Mouse (Mus musculus) layer of hippocampus, adult 2 months (tissue): ENCODE measurements at regions not wholly inside any gene's neighbourhood (a gene's known extent, or its start where the extent isn't known, plus 50 kb on each side); places are given as distances from the start of the nearest gene placed in this dataset.

ENCODE experiments used
- DNase-seq, 2 experiments: peaks; one replicate each; pipeline ENCODE4 v3.0.0; 2022; ENCODE audit warnings: low spot score in 2 of 2
- H3K27ac ChIP-seq: fragments of 200-600 bp; 2 replicates; pipeline ENCODE4 v1.8.1; 2022
- H3K4me3 ChIP-seq: fragments of 200-600 bp; 2 replicates; pipeline ENCODE4 v1.8.1; 2022; ENCODE audit warnings: mild to moderate bottlenecking
- CTCF ChIP-seq: fragments of 200-600 bp; conservative IDR thresholded peaks from 2 replicates; pipeline ENCODE4 v1.8.1; 2022; ENCODE audit warnings: antibody characterized with exemption, mild to moderate bottlenecking, moderate library complexity

DNA sequence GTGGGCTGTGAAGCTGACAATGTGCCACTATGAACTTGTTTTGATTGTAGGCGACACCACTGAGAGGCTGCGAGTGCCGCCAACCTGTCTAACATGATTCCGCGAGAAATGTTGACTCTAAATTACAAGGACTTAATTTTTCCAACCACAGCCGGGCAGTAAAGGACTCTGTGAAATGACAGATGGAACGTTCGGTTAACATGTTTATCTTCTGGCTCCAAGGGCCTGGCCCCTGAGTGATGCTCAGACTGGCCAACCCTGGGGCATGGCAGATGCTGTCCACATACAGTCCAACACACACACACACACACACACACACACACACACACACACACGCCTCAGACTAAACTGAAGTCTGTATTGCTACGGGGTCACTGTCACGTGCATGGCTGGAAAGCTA, 87.0 kb upstream of the Gdf10 start:
- TF ChIP-seq CTCF = no peak
- DNase-seq = no peak
- H3K27ac ChIP-seq = no peak overlapping the region
- no peak overlapping the region for H3K4me3 ChIP-seq

DNA sequence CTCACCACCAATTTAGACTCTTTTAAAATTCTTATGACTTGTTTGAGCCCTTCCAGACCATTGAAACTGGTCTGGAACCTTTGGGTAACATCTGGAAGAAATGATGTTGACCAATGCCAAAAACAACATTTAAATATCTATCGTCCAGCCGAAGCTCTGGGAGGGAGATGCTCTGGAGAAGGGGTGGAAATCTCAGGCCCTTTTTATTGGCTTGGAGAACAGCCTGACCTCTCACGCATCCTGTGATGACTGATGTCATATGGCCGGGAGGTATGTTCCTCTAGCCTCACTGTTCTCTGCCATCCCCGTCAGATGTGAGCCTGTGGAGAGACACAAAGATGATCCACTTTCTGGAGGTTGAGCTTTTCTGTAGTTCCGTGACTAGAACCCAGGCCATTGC, 81.6 kb upstream of the Gdf10 start:
- DNase-seq = no peak
- no peak overlapping the region for H3K4me3 ChIP-seq
- no peak for TF ChIP-seq CTCF
- no peak overlapping the region for H3K27ac ChIP-seq

DNA sequence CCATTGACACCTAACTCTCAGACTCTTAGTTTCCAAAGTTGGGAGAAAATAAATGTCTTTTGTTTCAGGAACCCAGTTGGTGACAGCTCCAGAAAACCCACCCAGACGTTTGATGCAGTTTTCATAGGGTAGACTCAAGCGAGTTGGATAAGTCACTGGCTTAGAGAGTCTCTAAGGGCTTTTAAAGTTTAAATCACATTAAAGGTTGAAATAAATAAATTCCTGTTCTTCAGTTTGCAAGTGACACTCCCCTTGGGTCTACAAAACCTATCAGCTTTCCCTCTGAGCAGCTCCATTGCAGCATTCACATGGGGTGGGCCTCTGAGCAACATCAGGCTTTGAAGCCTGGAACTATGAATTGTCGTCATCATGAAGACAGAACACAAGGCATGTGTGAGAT, 69.9 kb upstream of the Gdf10 start:
- no peak for TF ChIP-seq CTCF
- Histone ChIP-seq H3K27ac (no peak overlapping the region), H3K4me3 (no peak overlapping the region)
- DNase-seq = no peak

DNA sequence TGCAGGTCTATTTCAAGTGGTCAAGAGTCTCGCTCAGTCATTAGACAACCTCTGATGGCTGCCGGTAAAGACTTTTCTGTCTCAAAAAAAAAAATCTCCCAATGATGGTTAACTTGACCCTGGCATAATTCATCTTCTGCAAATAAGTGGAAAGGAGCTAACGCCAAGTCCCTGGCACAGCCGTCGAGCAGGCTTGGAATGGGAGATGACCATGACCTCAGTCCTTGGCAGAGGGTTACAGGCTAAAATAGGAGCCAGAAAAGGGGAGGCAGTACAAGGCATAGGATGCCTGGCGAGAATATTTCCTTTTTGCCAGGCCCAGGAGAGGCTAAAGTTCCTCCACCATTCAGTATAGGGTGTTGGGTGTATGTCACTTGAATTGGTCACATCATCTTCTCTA, 69.2 kb upstream of the Gdf10 start:
- DNase-seq = no peak

DNA sequence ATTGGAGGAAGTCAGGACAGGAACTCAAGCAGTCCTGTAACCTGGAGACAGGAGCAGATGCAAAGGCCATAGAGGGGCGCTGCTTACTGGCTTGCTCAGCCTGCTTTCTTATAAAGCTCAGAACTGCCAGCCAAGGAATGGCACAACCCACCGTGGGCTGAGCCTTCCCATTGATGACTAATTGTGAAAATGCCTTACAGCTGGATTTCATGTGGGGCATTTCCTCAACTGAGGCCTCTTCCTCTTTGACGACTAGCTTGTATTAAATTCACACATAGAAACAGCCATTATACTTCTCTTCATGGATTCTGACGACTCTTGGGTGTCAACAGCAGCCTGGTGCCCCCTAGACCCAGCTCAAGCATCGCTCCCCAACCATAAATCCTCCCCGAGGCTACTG, 66.4 kb upstream of the Gdf10 start:
- no peak for TF ChIP-seq CTCF
- no peak overlapping the region for H3K27ac ChIP-seq

More for the DNA sequence above, 69.2 kb upstream of the Gdf10 start:
- no peak overlapping the region for H3K27ac ChIP-seq
- H3K4me3 ChIP-seq = no peak overlapping the region
- no peak for TF ChIP-seq CTCF

DNA sequence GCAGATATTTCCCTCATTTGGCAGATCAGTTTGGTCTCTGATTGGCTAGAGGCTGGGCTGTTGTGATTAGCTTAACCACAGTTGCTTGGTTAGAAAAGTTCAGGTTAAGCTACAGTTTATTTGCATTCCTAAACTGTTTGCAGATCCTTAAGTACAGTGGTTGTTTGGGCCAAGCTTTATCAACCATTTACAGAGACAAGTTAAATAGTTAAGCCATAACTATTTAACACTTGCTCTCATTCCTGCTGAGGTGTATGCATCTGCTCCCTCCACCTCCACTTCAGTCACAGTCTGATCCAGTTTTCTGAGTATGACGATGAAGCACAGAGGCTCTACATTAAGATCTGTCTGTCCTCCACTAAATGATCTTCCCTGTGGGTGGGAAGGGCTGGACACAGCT, 58.6 kb upstream of the Gdf10 start:
- DNase-seq = no peak
- TF ChIP-seq CTCF = no peak
- Histone ChIP-seq H3K27ac (no peak overlapping the region), H3K4me3 (no peak overlapping the region)

More for the DNA sequence above, 66.4 kb upstream of the Gdf10 start:
- DNase-seq = no peak
- no peak overlapping the region for H3K4me3 ChIP-seq

DNA sequence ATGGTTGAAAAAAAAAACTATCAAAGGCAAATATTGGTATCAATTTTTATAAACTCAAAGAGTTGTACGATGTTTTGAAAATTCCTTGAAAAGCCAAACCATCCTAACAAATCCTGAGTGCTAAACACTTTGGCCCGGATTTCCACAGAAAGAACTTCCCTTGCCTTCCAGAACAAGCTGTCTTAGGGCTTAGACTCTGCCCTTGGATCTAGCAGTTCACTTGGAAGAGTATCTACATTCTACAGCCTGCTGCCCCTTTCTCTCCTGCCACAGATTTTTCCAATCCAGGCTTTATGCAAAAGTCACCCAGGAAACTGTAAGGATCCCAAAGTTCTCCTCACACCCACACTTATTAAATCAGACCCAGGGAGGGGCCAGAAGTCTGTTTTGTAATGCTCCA, 57.6 kb upstream of the Gdf10 start:
- Histone ChIP-seq H3K27ac (no peak overlapping the region), H3K4me3 (no peak overlapping the region)
- TF ChIP-seq CTCF = no peak
- no peak for DNase-seq

DNA sequence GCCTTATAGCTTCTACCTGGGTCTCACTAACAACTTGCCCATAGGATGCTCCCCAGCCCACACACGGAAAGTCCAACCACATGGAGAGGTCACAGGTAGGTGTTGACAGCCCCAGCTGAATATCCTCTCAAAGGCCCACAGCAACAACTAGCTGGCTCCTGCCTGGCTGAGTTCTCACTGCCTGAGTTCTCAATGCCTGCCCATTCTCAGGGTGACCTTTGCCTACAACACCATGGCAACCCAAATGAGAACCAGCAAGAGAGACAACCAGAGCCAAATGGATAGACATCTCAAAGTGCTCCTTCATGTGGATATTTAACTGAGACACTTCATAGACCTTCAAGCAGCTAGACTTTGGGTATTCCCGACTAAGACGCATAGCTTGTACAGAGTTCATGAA, 55.7 kb upstream of the Gdf10 start:
- Histone ChIP-seq H3K27ac (no peak overlapping the region), H3K4me3 (no peak overlapping the region)
- TF ChIP-seq CTCF = no peak
- DNase-seq = no peak
